Mouse (Mus musculus) heart, postnatal 0 days (tissue): Measurements from ENCODE around the gene Tex14.

ENCODE experiments used
- CTCF ChIP-seq: IDR thresholded peaks from 2 replicates; pipeline ENCODE4 v1.5.1; 2016; ENCODE audit warnings: antibody characterized with exemption, control low read depth, low read depth
- EP300 ChIP-seq: IDR thresholded peaks from 2 replicates; pipeline ENCODE4 v1.6.1; 2016; ENCODE audit warnings: antibody characterized with exemption, low read depth

GRCm38 (mm10) chr11:87358331-87359261 lies 46.3 kb upstream of the Tex14 start, which contains the start of gene Ppm1e:
- TF ChIP-seq CTCF (no peak), EP300 (no peak)
